32 mouse cellular contexts compared by ENCODE assay signal in genomic region chr10:95471889-95472547, GRCm38 (mm10). TPM values are rescaled to one million over a fixed set of nuclear protein-coding genes. Genes with fewer than 3 reads are reported as not detected.
A peak's percentile ranks its signal among the peaks of the same experiment; 100 is the strongest.
DNase-seq lines count a peak whose midpoint lies in the region; TF ChIP-seq lines count a peak whose summit lies in the region.
"Had no signal": no experiment of that assay in that cellular context is flagged by ENCODE, and none has a peak within 500 bp of the region (broad histone marks: within the 10 kb centered on the region; RNA-seq: fewer than 3 reads in every experiment).

No protein-coding gene starts in this region.

- peak in 1 of 2 experiments; percentile 32 for DNase-seq in layer of hippocampus, adult 2 months (ENCODE audit: low spot score in 2 of 2)
- no peak for DNase-seq in layer of hippocampus, postnatal 10 days (ENCODE audit: low spot score in 2 of 2)
- peak; percentile 38 for DNase-seq in right cerebral cortex, adult 18-20 months
- DNase-seq in right cerebral cortex, postnatal 25 days = no peak
- peak; percentile 71 for DNase-seq in brain, adult 2 months (ENCODE audit: low read depth, low spot score)
- peak; percentile 74 for DNase-seq in telencephalon, adult 2 months (ENCODE audit: low read depth, low spot score)
- DNase-seq in limb, embryonic 10.5 days (ENCODE audit: low spot score) = no peak
- DNase-seq: adrenal gland, postnatal 10 days; cerebellum, adult 11 months; cerebellum, adult 9-10 months; cerebellum, postnatal 36 days; embryo, embryonic 11 days; forebrain, postnatal 0 days; gastrocnemius, adult 2 months; gastrocnemius, postnatal 36 days; heart, postnatal 10 days; kidney, adult 11 months; kidney, postnatal 14 days; lung, embryonic 14.5 days; lung, postnatal 14 days; thymus, postnatal 25 days had no signal

- WGBS in limb, embryonic 10.5 days = 93% methylated on average over 11 of the region's 11 CpGs

- no peaks in the 10 kb centered on the region for H3K27me3 ChIP-seq in limb, embryonic 10.5 days (ENCODE audit: low read depth, poor library complexity, severe bottlenecking)
- H3K27me3 ChIP-seq: embryonic facial prominence, embryonic 13.5 days; forebrain, embryonic 12.5 days; heart, embryonic 13.5 days; hindbrain, embryonic 15.5 days; limb, embryonic 12.5 days; liver, embryonic 15.5 days; midbrain, embryonic 15.5 days; Patski; stomach, embryonic 15.5 days had no signal

- no peak for TF ChIP-seq CTCF in layer of hippocampus, adult 2 months (conservative IDR thresholded peaks at IDR 0.05)

- H3K27ac ChIP-seq in layer of hippocampus, adult 2 months = peak overlapping the region; percentile 3; the same call in 1 of the 2 replicates
- H3K27ac ChIP-seq in limb, embryonic 10.5 days = no peak overlapping the region
- H3K27ac ChIP-seq: embryonic facial prominence, embryonic 13.5 days; forebrain, embryonic 12.5 days; gastrocnemius, adult 2 months; heart, embryonic 13.5 days; hindbrain, embryonic 15.5 days; limb, embryonic 12.5 days; liver, embryonic 15.5 days; midbrain, embryonic 10.5 days; midbrain, embryonic 15.5 days; stomach, embryonic 15.5 days had no signal

- no peaks in the 10 kb centered on the region for H3K4me1 ChIP-seq in limb, embryonic 10.5 days
- H3K4me1 ChIP-seq: embryonic facial prominence, embryonic 13.5 days; forebrain, embryonic 12.5 days; heart, embryonic 13.5 days; hindbrain, embryonic 15.5 days; limb, embryonic 12.5 days; liver, embryonic 15.5 days; midbrain, embryonic 10.5 days; stomach, embryonic 15.5 days had no signal

- no peaks in the 10 kb centered on the region for H3K36me3 ChIP-seq in limb, embryonic 10.5 days
- H3K36me3 ChIP-seq: embryonic facial prominence, embryonic 13.5 days; forebrain, embryonic 12.5 days; heart, embryonic 13.5 days; hindbrain, embryonic 15.5 days; limb, embryonic 12.5 days; liver, embryonic 15.5 days; midbrain, embryonic 10.5 days; midbrain, embryonic 15.5 days; stomach, embryonic 15.5 days had no signal

- H3K9me3 ChIP-seq in limb, embryonic 10.5 days (replicated peaks) = no peaks in the 10 kb centered on the region
- H3K9me3 ChIP-seq: embryonic facial prominence, embryonic 13.5 days; forebrain, embryonic 12.5 days; heart, embryonic 13.5 days; hindbrain, embryonic 15.5 days; limb, embryonic 12.5 days; liver, embryonic 15.5 days; midbrain, embryonic 10.5 days; midbrain, embryonic 15.5 days; stomach, embryonic 15.5 days had no signal

- no peak overlapping the region for H3K4me3 ChIP-seq in layer of hippocampus, adult 2 months
- H3K4me3 ChIP-seq in limb, embryonic 10.5 days = no peak overlapping the region
- H3K4me3 ChIP-seq: embryonic facial prominence, embryonic 13.5 days; erythroblast, embryonic 14.5 days; forebrain, embryonic 12.5 days; gastrocnemius, adult 2 months; heart, embryonic 13.5 days; hindbrain, embryonic 15.5 days; limb, embryonic 12.5 days; liver, embryonic 15.5 days; midbrain, embryonic 10.5 days; midbrain, embryonic 15.5 days; stomach, embryonic 15.5 days had no signal

RNA-seq across cellular contexts. Expression of gene Mrpl42, which starts 29.7 kb away (rescaled TPM):
- 10 to 100 TPM; 71.7 to 74.5 TPM for total RNA-seq in layer of hippocampus, adult 2 months (2021)
- total RNA-seq in layer of hippocampus, postnatal 10 days (2021) = 10 to 100 TPM; 76.8 to 84.2 TPM
- 356 and 383 TPM in 2 replicates for polyA plus RNA-seq in limb, embryonic 10.5 days (2016; fragmentation: Nextera tagmentation; extraction: Ambion mirVana)

RNA-seq across cellular contexts. Expression of gene Ube2n, which starts 42.9 kb away (rescaled TPM):
- 100 to 1,000 TPM; 182 to 188 TPM for total RNA-seq in layer of hippocampus, adult 2 months (2021)
- total RNA-seq in layer of hippocampus, postnatal 10 days (2021) = 100 to 1,000 TPM; 188 to 223 TPM
- polyA plus RNA-seq in limb, embryonic 10.5 days (2016; fragmentation: Nextera tagmentation; extraction: Ambion mirVana) = 432 and 466 TPM in 2 replicates

RNA-seq across cellular contexts. Expression of gene Socs2, which starts 55.0 kb away (rescaled TPM):
- total RNA-seq in layer of hippocampus, adult 2 months (2021) = 10 to 100 TPM; 28.8 to 36.3 TPM
- total RNA-seq in layer of hippocampus, postnatal 10 days (2021) = 10 to 100 TPM; 73.9 to 75.7 TPM
- polyA plus RNA-seq in limb, embryonic 10.5 days (2016; fragmentation: Nextera tagmentation; extraction: Ambion mirVana) = 34.5 and 40.8 TPM in 2 replicates

Comparison
In these comparisons a context has a peak if more than half of its experiments do, and no peak if none do; other contexts are left out.
1. DNase-seq: peak in right cerebral cortex, adult 18-20 months (single experiment), brain, adult 2 months (single experiment) and telencephalon, adult 2 months (single experiment); none in layer of hippocampus, postnatal 10 days (0 of 2), right cerebral cortex, postnatal 25 days (single experiment) and limb, embryonic 10.5 days (single experiment).